Mouse (Mus musculus) C2C12 (cell line): ENCODE data around the gene Rcsd1.
"Not testable (repeated sequence)": the region's sequence is repeated elsewhere in the genome, so short reads cannot be mapped to it uniquely, and the experiment has no call there.

Experiments
- CEBPB ChIP-seq: IDR thresholded peaks from one replicate; pipeline ENCODE4 v1.6.1; 2011; ENCODE audit warnings: low read depth, mild to moderate bottlenecking, control low read depth, moderate library complexity
- CTCF ChIP-seq: IDR thresholded peaks from one replicate; pipeline ENCODE4 v1.5.1; 2011; ENCODE audit not compliant: control insufficient read depth, insufficient read depth, insufficient read length
- MAX ChIP-seq: IDR thresholded peaks from one replicate; pipeline ENCODE4 v1.6.1; 2011; ENCODE audit warnings: mild to moderate bottlenecking, control low read depth
- MYOG ChIP-seq: IDR thresholded peaks from one replicate; pipeline ENCODE4 v1.6.1; 2011; ENCODE audit not compliant: control insufficient read depth, insufficient read length; ENCODE audit errors: extremely low read depth
- USF1 ChIP-seq: IDR thresholded peaks from one replicate; pipeline ENCODE4 v1.6.1; 2011; ENCODE audit warnings: low read depth, mild to moderate bottlenecking, control low read depth, moderate library complexity

GRCm38 (mm10) chr1:165680086-165680485 is 29.5 kb downstream of the Rcsd1 start:
- not testable (repeated sequence) for TF ChIP-seq USF1, CTCF, CEBPB, MAX, MYOG
